Mouse (Mus musculus) lung, postnatal 0 days (tissue): ENCODE measurements around the gene Yif1b.

Experiments used
- CTCF ChIP-seq: IDR thresholded peaks from 2 replicates; pipeline ENCODE4 v1.5.1; 2016; ENCODE audit warnings: antibody characterized with exemption, mild to moderate bottlenecking
- EP300 ChIP-seq: IDR thresholded peaks from 2 replicates; pipeline ENCODE4 v1.6.1; 2016; ENCODE audit warnings: antibody characterized with exemption, mild to moderate bottlenecking, control low read depth

DNA sequence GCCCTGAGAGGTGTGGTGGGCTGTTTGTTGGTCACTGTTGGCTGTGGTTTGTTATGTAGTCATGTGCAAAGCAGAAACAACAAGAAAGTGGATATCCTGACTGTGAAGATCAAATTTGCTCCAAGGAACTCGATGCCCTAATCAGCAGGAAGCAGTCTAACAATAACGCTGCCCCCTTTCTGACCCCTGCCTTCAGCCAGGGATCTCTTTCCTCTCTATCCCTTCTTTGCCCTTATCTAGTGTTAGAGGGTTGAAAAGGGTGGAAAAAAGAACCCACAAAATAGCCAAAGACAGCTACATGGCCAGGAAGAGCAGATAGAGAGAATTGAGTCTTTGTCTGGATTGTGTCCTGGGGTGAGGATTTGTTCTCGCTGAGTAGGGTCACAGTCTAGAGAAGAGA, 7.6 kb upstream of the Yif1b start:
- TF ChIP-seq CTCF (no peak), EP300 (peak; percentile 50; the same call in 1 of the 2 replicates)
